Mouse (Mus musculus) urinary bladder, adult 2 months (tissue): ENCODE data around the gene Pik3r2. TPM values are rescaled to one million over a fixed set of nuclear protein-coding genes. Genes with fewer than 3 reads are reported as not detected.

Experiments
- DNase-seq: peaks from one replicate; pipeline ENCODE4 v3.0.0; 2022; ENCODE audit warnings: low spot score
- polyA plus RNA-seq: library from polyadenylated mRNA; depleted of rRNA; stranded (reverse); fragments of >200 nt; gene quantifications from 2 replicates; pipeline ENCODE4 v1.2.3, GENCODE M21; 2012; rRNA removed

Pik3r2 gene
- polyA plus RNA-seq, 1 experiment: 57.3 TPM

GRCm38 (mm10) chr8:70742176-70742575, 34.3 kb downstream of the Pik3r2 start:
- DNase-seq: peak; percentile 17

DNA sequence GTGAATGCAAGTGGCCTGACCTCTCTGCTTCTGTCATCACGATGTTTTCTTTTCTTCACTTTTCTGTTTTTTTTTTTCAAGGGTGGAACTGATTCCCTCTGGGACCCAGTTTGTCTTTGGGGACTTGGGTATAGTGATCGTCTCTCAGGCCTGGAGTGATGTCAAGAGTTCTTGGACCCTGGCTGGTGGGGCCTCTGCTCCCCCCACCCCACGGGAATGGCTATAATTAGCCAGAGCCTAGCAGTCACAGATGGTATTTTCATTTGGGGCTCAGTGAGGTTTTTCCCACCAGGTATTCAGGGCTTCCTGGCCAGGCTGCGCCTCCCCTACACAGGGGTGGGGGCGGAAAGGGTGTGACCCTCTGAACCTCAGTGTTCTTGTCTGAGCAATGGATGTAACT, 34.9 kb downstream of the Pik3r2 start:
- DNase-seq: peak; percentile 14

DNA sequence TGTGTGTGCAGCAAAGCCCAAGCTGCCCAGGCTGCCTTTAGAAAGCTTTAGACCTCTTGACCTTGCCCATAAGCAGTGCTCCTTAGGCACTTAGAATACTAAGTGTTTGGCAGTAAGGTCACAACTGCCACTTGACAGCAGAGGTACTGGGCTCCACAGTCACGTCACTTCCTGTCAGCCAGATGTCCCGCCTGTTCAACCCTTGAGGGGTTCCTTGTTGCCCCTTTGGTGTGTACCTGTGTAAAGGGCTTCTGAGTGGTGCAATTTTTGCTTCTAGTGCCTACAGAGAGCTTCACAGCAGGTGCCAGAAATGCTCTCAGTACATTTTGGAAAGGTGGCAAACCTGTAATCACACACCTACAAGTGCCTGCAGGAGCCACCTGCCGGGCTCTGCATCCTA, 38.3 kb downstream of the Pik3r2 start:
- DNase-seq: peak; percentile 12

DNA sequence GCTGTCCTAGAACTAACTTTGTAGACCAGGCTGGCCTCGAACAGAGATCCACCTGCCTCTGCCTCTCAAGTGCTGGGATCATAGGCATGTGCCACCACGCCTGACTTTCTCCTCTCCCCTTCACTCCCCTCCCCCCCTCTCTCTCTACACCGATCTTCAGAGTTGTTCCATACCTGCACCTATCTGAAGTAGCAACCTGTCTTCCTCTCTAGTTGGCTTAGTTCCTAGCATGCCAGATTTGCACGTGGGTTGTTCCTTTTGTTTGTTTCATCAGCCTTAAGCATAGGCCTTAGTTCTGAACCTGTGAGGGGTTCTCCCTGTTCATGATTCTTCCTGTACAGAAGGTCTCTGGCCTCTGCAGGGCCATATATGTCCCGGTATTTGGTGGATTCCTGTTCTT, 38.8 kb downstream of the Pik3r2 start:
- no peak for DNase-seq

DNA sequence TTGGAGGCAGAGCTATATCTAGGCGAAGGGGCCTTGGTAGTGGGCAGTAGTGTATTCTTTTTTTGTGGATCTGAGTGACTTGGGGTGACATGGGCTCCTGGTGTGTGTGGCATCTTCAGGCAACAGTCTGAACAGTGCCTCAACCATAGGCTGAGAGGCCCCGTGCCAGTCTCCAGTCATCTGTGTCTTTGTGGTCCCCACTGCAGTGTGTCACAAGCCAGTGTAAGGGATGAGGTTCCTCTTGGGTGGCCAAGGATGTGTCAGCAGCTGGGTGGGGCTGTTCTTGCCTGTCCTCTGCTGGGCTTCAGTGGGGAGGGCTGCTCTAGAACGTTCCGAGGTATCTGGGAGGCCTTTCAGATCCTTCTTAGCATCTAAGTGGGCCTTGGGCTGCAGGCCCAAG, 45.6 kb downstream of the Pik3r2 start:
- DNase-seq: no peak

DNA sequence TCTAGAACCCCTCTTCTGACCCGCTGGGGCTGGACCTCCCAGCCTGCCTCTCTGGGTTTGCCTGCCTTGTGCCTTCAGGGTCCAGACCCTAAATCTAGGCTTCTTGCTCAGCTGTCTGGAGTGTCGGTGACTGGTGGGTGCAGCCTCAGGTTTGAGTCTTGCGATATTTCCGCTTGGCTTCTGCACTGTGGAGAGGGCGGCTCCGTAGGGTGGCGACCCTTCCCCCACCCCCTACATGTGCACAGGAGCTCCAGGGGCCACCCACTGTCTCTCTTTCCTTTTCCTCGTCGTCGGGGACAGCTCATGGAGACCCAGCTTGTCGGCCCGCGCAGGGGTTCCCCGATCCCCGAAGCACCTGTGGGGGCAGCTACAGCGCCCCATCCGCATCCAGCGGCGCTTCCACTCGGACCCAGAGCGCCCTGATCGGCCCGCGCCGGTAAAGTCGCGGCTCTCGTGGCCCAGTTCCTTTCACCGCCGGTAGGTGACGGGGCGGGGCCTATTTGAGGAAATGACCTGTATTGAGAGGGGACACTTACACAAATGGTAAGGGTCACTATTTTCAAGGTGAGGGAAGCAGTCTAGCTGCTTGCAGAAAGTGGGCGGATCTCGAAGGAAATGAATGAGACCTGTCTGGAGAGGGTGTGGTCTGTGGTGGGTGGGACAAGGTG, 46.6 kb downstream of the Pik3r2 start:
- DNase-seq: no peak

GRCm38 (mm10) chr8:70726721-70727120, 49.8 kb downstream of the Pik3r2 start:
- DNase-seq: no peak

- no peak for DNase-seq
These were observed 50.6 kb downstream of the Pik3r2 start for GRCm38 (mm10) chr8:70725792-70726447.

DNA sequence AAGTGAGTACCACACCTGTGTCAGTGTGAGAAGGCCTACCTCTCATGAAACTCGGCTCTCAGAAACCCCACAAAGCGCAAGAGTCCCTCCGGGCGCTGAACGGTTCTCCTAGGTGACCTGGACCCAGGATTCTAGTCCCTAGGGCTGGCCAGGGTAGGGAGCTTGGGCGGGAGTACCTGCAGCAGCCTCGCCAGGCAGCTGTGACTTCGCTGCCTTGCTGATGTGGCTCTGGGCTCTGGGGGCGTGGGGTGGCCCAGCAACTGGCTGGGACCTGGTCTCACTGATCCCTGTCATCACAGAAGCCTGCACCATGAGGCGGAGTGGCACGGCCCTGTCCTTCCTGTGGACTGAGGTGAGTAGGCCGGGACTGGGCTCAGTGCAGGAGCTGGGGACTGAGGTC, 52.3 kb downstream of the Pik3r2 start:
- DNase-seq: no peak

GRCm38 (mm10) chr8:70723486-70724210, 52.9 kb downstream of the Pik3r2 start, which contains the start of gene Pde4c:
Pde4c (plus strand) TSS chr8:70723720.
- no peak for DNase-seq

DNA sequence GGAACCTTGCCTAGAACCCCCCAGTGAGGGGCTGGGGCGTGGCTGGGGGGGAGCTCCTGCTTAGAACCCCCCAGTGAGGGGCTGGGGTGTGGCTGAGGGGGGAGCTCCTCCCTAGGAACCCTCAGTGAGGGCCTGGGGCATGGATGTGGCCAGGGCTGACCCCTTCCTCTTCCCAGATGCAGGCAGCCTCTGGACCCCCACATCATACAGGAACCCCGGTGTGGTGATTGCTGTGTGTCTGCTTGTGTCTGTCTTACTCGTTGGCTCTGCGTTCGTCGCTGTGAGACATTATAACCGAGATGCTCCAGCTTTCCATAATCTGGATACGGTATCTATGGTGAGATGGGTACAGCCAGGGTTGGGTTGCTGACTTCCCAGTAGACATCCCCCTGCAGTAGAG, 54.9 kb downstream of the Pik3r2 start:
- peak; percentile 15 for DNase-seq

- peak; percentile 66 for DNase-seq
These were observed 55.8 kb downstream of the Pik3r2 start for GRCm38 (mm10) chr8:70720739-70721138.

DNA sequence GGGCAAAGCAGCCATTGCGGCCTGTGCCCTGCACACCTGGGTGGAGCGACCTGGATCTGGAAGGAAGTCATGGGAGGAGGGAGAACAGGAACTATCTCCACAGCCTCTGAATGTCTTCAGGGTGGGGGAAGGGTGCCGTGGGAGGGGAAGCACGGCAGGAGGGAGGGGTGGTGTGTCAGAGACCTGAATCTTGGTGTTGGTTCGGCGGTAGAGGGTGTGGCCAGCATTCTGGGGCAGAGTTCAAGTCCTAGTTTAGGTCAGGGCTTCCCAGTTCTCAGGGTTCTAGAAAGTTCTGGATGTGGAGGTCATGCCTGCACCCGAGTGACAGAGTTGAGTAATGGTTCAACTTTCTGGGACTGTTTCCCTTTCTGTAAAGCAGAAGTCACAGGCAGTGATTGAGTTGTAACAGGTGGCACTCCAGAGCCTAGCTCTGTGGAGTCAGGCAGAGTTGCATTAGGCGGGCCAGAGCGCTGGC, 56.7 kb downstream of the Pik3r2 start:
- peak; percentile 20 for DNase-seq

DNA sequence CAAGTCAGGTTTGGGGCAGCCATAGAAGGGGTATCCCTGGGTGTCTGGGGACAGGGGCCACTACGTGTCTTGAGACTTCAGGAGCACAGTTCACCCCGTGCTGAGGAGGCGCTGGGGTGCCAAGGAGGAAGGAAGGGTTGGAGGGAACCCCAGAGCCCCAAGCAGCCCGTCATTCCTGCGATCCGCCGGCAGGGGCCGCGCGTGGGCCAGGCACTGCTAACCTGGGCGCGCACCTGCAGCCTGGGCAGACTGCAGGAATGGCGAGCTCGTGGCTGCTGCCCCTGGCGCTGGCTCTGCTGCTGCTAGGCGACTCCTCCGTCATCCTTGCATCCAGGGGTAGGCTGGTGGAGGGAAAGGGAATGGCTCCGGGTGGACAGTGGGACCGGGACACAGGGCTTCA, 58.2 kb downstream of the Pik3r2 start, which contains the start of gene Gm3336:
TSS of gene Gm3336 (plus strand) at position 247 of the 400 bp plus-strand sequence.
- DNase-seq: peak; percentile 47

Other genes starting within 250 kb of the Pik3r2 start
- 300 and 366 TPM in 2 replicates for gene Fkbp8, start 249.0 kb downstream of the Pik3r2 start, polyA plus RNA-seq
- gene Kxd1, start 248.8 kb downstream of the Pik3r2 start, polyA plus RNA-seq: 73.9 and 74.2 TPM in 2 replicates
- 21.3 and 26.9 TPM in 2 replicates for gene Ell, start 237.3 kb downstream of the Pik3r2 start, polyA plus RNA-seq
- 37.9 and 49.6 TPM in 2 replicates for gene Isyna1, start 182.3 kb downstream of the Pik3r2 start, polyA plus RNA-seq
- 73.5 and 74.6 TPM in 2 replicates for gene Ssbp4, start 167.8 kb downstream of the Pik3r2 start, polyA plus RNA-seq
- 5.2 and 6.2 TPM in 2 replicates for gene Lrrc25, start 160.6 kb downstream of the Pik3r2 start, polyA plus RNA-seq
- gene Gdf15, start 144.3 kb downstream of the Pik3r2 start, polyA plus RNA-seq: 0.84 and 1.1 TPM in 2 replicates
- 19.2 and 20.6 TPM in 2 replicates for gene Pgpep1, start 116.3 kb downstream of the Pik3r2 start, polyA plus RNA-seq
- 97.8 and 99.4 TPM in 2 replicates for gene Lsm4, start 103.5 kb downstream of the Pik3r2 start, polyA plus RNA-seq
- gene Jund, start 77.8 kb downstream of the Pik3r2 start, polyA plus RNA-seq: 132 and 153 TPM in 2 replicates
- not detected in 2 replicates for gene Iqcn, start 73.3 kb downstream of the Pik3r2 start, polyA plus RNA-seq
- 0.46 and 0.56 TPM in 2 replicates for gene Gm3336, start 58.2 kb downstream of the Pik3r2 start, polyA plus RNA-seq
- 0.54 and 0.59 TPM in 2 replicates for gene Pde4c, start 53.0 kb downstream of the Pik3r2 start, polyA plus RNA-seq
- gene Rab3a, start 22.0 kb downstream of the Pik3r2 start, polyA plus RNA-seq: 34.1 and 35.3 TPM in 2 replicates
- gene Mpv17l2, start 15.8 kb downstream of the Pik3r2 start, polyA plus RNA-seq: 38.2 and 41.9 TPM in 2 replicates
- 19.5 and 19.7 TPM in 2 replicates for gene Mast3, start 28.3 kb upstream of the Pik3r2 start, polyA plus RNA-seq
- 0.58 and 0.94 TPM in 2 replicates for gene Il12rb1, start 31.7 kb upstream of the Pik3r2 start, polyA plus RNA-seq
- gene Arrdc2, start 63.0 kb upstream of the Pik3r2 start, polyA plus RNA-seq: 20.4 and 27.4 TPM in 2 replicates
- 5.5 and 5.6 TPM in 2 replicates for gene Kcnn1, start 86.5 kb upstream of the Pik3r2 start, polyA plus RNA-seq
- gene Ccdc124, start 97.2 kb upstream of the Pik3r2 start, polyA plus RNA-seq: 70.9 and 74.6 TPM in 2 replicates
- 1.7 and 2.3 TPM in 2 replicates for gene Slc5a5, start 116.0 kb upstream of the Pik3r2 start, polyA plus RNA-seq
- 3,950 and 3,976 TPM in 2 replicates for gene Rpl18a, start 120.7 kb upstream of the Pik3r2 start, polyA plus RNA-seq
- 30.8 and 34.4 TPM in 2 replicates for gene Map1s, start 129.2 kb upstream of the Pik3r2 start, polyA plus RNA-seq